Mouse (Mus musculus) MEL (cell line): ENCODE results near the gene Trim2. TPM values are rescaled to one million over a fixed set of nuclear protein-coding genes. Genes with fewer than 3 reads are reported as not detected.

ENCODE experiments used
- DNase-seq: peaks from one replicate; pipeline ENCODE4 v3.0.0; 2011; ENCODE audit warnings: low read depth, low spot score
- H3K27ac ChIP-seq: 2 replicates; pipeline ENCODE4 v1.5.1; 2012; ENCODE audit warnings: low read depth, mild to moderate bottlenecking, control low read depth, low read length, moderate library complexity; ENCODE audit not compliant: control insufficient read depth
- H3K27me3 ChIP-seq, 2 experiments: fragments of 150-350 bp in 1 of 2; sonication (generic) in 1 of 2; 2 replicates each; pipeline ENCODE4 v1.6.1; 2012; ENCODE audit warnings: low read length in 2 of 2, mild to moderate bottlenecking in 2 of 2, improper control_type of control experiment in 1 of 2, moderate library complexity in 1 of 2; ENCODE audit not compliant: insufficient read depth in 2 of 2, control insufficient read depth in 1 of 2
- H3K36me3 ChIP-seq, 2 experiments: 2 replicates each; pipeline ENCODE4 v1.6.1; 2012 to 2014; ENCODE audit warnings: low read length in 2 of 2, improper control_type of control experiment in 1 of 2, inconsistent platforms in 1 of 2, mild to moderate bottlenecking in 1 of 2; ENCODE audit not compliant: insufficient read depth in 2 of 2, control insufficient read depth in 1 of 2
- H3K4me1 ChIP-seq, 2 experiments: fragments of 150-350 bp in 1 of 2; sonication (generic) in 1 of 2; 2 replicates each; pipeline ENCODE4 v1.6.1; 2012; ENCODE audit warnings: low read length in 2 of 2, improper control_type of control experiment in 1 of 2, mild to moderate bottlenecking in 1 of 2; ENCODE audit not compliant: insufficient read depth in 2 of 2, control insufficient read depth in 1 of 2
- H3K4me3 ChIP-seq, 2 experiments: fragments of 150-350 bp in 1 of 2; sonication (generic) in 1 of 2; 2 replicates each; pipeline ENCODE4 v1.5.1; 2012; ENCODE audit warnings: low read depth in 2 of 2, low read length in 2 of 2, mild to moderate bottlenecking in 2 of 2, moderate library complexity in 2 of 2, control low read depth in 1 of 2, improper control_type of control experiment in 1 of 2; ENCODE audit not compliant: control insufficient read depth in 1 of 2, insufficient read depth in 1 of 2
- H3K79me2 ChIP-seq: 2 replicates; pipeline ENCODE4 v1.6.1; 2012; ENCODE audit warnings: mild to moderate bottlenecking, low read length, moderate library complexity; ENCODE audit not compliant: control insufficient read depth, poor library complexity, insufficient read depth
- H3K9ac ChIP-seq: 2 replicates; pipeline ENCODE4 v1.6.1; 2012; ENCODE audit warnings: low read depth, mild to moderate bottlenecking, control low read depth, low read length, moderate library complexity; ENCODE audit not compliant: control insufficient read depth, poor library complexity, severe bottlenecking
- H3K9me3 ChIP-seq: fragments of 150-350 bp; sonication (generic); replicated peaks from 2 replicates; pipeline ENCODE4 v1.6.1; 2012; ENCODE audit warnings: mild to moderate bottlenecking, low read length, improper control_type of control experiment, moderate library complexity; ENCODE audit not compliant: insufficient read depth
- BHLHE40 ChIP-seq: IDR thresholded peaks from 2 replicates; pipeline ENCODE4 v1.6.1; 2012; ENCODE audit warnings: low read depth, mild to moderate bottlenecking, inconsistent platforms, low read length, improper control_type of control experiment, borderline replicate concordance
- CHD1 ChIP-seq: IDR thresholded peaks from 2 replicates; pipeline ENCODE4 v1.6.1; 2012; ENCODE audit warnings: low read depth, mild to moderate bottlenecking, inconsistent platforms, low read length, improper control_type of control experiment
- ELF1 ChIP-seq: IDR thresholded peaks from 2 replicates; pipeline ENCODE4 v1.6.1; 2014; ENCODE audit warnings: low read depth, mild to moderate bottlenecking, inconsistent platforms, low read length, improper control_type of control experiment, moderate library complexity
- EP300 ChIP-seq, 2 experiments: IDR thresholded peaks; 2 replicates each; pipeline ENCODE4 v1.6.1; 2011; ENCODE audit warnings: improper control_type of control experiment in 2 of 2, low read length in 2 of 2, low read depth in 1 of 2, mild to moderate bottlenecking in 1 of 2
- ETS1 ChIP-seq: IDR thresholded peaks from 2 replicates; pipeline ENCODE4 v1.6.1; 2012; ENCODE audit warnings: low read depth, mild to moderate bottlenecking, inconsistent platforms, low read length, improper control_type of control experiment, moderate library complexity
- GABPA ChIP-seq: IDR thresholded peaks from 2 replicates; pipeline ENCODE4 v1.6.1; 2012; ENCODE audit warnings: low read depth, mild to moderate bottlenecking, inconsistent platforms, low read length, improper control_type of control experiment, moderate library complexity
- GATA1 ChIP-seq: IDR thresholded peaks from 2 replicates; pipeline ENCODE4 v1.6.1; 2011; ENCODE audit warnings: low read depth, low read length, improper control_type of control experiment
- KAT2A ChIP-seq: conservative IDR thresholded peaks from 2 replicates; pipeline ENCODE4 v1.6.1; 2012; ENCODE audit warnings: low read depth, low read length, improper control_type of control experiment, inconsistent platforms
- MAFK ChIP-seq: IDR thresholded peaks from 2 replicates; pipeline ENCODE4 v1.6.1; 2011; ENCODE audit warnings: low read depth, mild to moderate bottlenecking, low read length, improper control_type of control experiment, borderline replicate concordance
- MXI1 ChIP-seq: IDR thresholded peaks from 2 replicates; pipeline ENCODE4 v1.6.1; 2011; ENCODE audit warnings: mild to moderate bottlenecking, low read depth, low read length, improper control_type of control experiment
- MYB ChIP-seq: IDR thresholded peaks from 2 replicates; pipeline ENCODE4 v1.6.1; 2011; ENCODE audit warnings: mild to moderate bottlenecking, low read depth, low read length, improper control_type of control experiment
- MYC ChIP-seq: IDR thresholded peaks from 2 replicates; pipeline ENCODE4 v1.6.1; 2011; ENCODE audit warnings: low read depth, mild to moderate bottlenecking, low read length, improper control_type of control experiment, moderate library complexity
- NRF1 ChIP-seq: IDR thresholded peaks from 2 replicates; pipeline ENCODE4 v1.6.1; 2014; ENCODE audit warnings: low read depth, mild to moderate bottlenecking, inconsistent platforms, low read length, improper control_type of control experiment, moderate library complexity; ENCODE audit not compliant: poor library complexity, insufficient read depth, severe bottlenecking
- POLR2A ChIP-seq, 2 experiments: IDR thresholded peaks; 2 replicates each; pipeline ENCODE4 v1.6.1; 2011 to 2012; ENCODE audit warnings: low read length in 2 of 2, mild to moderate bottlenecking in 2 of 2, control low read depth in 1 of 2, improper control_type of control experiment in 1 of 2, low read depth in 1 of 2, moderate library complexity in 1 of 2; ENCODE audit not compliant: control insufficient read depth in 1 of 2, insufficient read depth in 1 of 2, poor library complexity in 1 of 2
- POLR2AphosphoS2 ChIP-seq: IDR thresholded peaks from 2 replicates; pipeline ENCODE4 v1.6.1; 2011; ENCODE audit warnings: low read length, improper control_type of control experiment
- POLR2AphosphoS5 ChIP-seq: IDR thresholded peaks from 2 replicates; pipeline ENCODE4 v1.6.1; 2012; ENCODE audit warnings: low read depth, borderline replicate concordance, mild to moderate bottlenecking, inconsistent platforms, low read length, moderate library complexity, mixed read lengths
- RAD21 ChIP-seq: IDR thresholded peaks from 2 replicates; pipeline ENCODE4 v1.6.1; 2011; ENCODE audit warnings: mild to moderate bottlenecking, low read depth, low read length, improper control_type of control experiment
- SIN3A ChIP-seq: IDR thresholded peaks from 2 replicates; pipeline ENCODE4 v1.6.1; 2012; ENCODE audit warnings: low read length, improper control_type of control experiment, inconsistent platforms
- TBP ChIP-seq: IDR thresholded peaks from 2 replicates; pipeline ENCODE4 v1.8.0; 2011; ENCODE audit warnings: low read depth, low read length, improper control_type of control experiment
- TCF12 ChIP-seq: IDR thresholded peaks from 2 replicates; pipeline ENCODE4 v1.6.1; 2014; ENCODE audit warnings: low read depth, mild to moderate bottlenecking, inconsistent platforms, low read length, improper control_type of control experiment, moderate library complexity
- USF1 ChIP-seq: IDR thresholded peaks from 2 replicates; pipeline ENCODE4 v1.6.1; 2014; ENCODE audit warnings: low read depth, mild to moderate bottlenecking, inconsistent platforms, low read length, improper control_type of control experiment, moderate library complexity
- USF2 ChIP-seq, 2 experiments: IDR thresholded peaks; 2 replicates each; pipeline ENCODE4 v1.6.1; 2011 to 2012; ENCODE audit warnings: improper control_type of control experiment in 2 of 2, low read length in 2 of 2, borderline replicate concordance in 1 of 2, inconsistent platforms in 1 of 2, low read depth in 1 of 2, mild to moderate bottlenecking in 1 of 2; ENCODE audit not compliant: insufficient read depth in 1 of 2
- ZC3H11A ChIP-seq: IDR thresholded peaks from 2 replicates; pipeline ENCODE4 v1.6.1; 2012; ENCODE audit warnings: low read depth, mild to moderate bottlenecking, inconsistent platforms, low read length, improper control_type of control experiment
- polyA plus RNA-seq, 2 experiments: library from polyadenylated mRNA; stranded (reverse) in 1 of 2; unstranded in 1 of 2; fragments of >175 nt in 1 of 2; fragments of >200 nt in 1 of 2; gene quantifications; 2 replicates each; pipeline versions ENCODE4 v1.2.1 to v1.2.4; 2012; ENCODE audit warnings: low replicate concordance in 2 of 2, low read depth in 1 of 2; ENCODE audit not compliant: insufficient read length in 2 of 2, insufficient read depth in 1 of 2, missing spikeins in 1 of 2
- total RNA-seq: library from RNA; depleted of rRNA; stranded (reverse); fragments of 300-350 nt; gene quantifications from 2 replicates; pipeline ENCODE4 v1.2.3, GENCODE M21; 2012

Gene Trim2
- total and polyA plus RNA-seq, 3 experiments, result 1.7 to 4.4 TPM; not detected in 1

DNA sequence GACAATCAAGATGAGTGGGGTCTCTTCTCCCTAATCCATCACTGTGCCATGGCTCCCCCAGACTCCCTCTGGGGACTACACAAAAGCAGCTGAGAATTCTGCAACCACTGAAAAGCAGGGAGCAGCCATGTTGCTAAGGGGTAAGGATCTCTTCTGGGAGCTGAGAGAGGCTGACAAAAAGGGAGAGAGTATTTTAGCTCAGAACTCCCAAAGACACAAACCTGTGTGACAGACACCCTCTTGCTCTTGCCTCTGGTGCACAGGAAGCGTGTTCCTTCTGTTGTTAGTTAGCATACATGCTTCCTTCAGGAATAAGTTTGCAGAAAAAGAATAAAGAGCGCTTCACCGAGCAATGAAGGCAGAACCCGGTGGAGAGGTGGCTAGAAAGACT, 88.7 kb downstream of the Trim2 start:
- Histone ChIP-seq H3K4me3 (no peak overlapping the region), H3K27me3 (no peaks in the 10 kb centered on the region), H3K36me3 (no peaks in the 10 kb centered on the region), H3K79me2 (no peaks in the 10 kb centered on the region), H3K27ac (no peak overlapping the region), H3K9me3 (no peaks in the 10 kb centered on the region), H3K4me1 (no peaks in the 10 kb centered on the region), H3K9ac (no peak overlapping the region)
- TF ChIP-seq MYC, result no peak
- TF ChIP-seq MYB, result no peak
- TF ChIP-seq POLR2A (IDR thresholded peaks at IDR 0.05; ENCODE audit: control insufficient read depth in 1 of 2, insufficient read depth in 1 of 2, low read depth in 1 of 2, low read length in 2 of 2, poor library complexity in 1 of 2), result no peak
- no peak for TF ChIP-seq ZC3H11A
- TF ChIP-seq CHD1, result no peak
- TF ChIP-seq USF1, result no peak
- no peak for TF ChIP-seq MAFK
- TF ChIP-seq RAD21, result no peak
- TF ChIP-seq TBP, result no peak
- TF ChIP-seq EP300 (IDR thresholded peaks at IDR 0.05; ENCODE audit: low read depth in 1 of 2, low read length in 2 of 2), result no peak
- TF ChIP-seq NRF1, result no peak
- TF ChIP-seq ETS1, result no peak
- TF ChIP-seq KAT2A, result no peak
- no peak for DNase-seq

DNA sequence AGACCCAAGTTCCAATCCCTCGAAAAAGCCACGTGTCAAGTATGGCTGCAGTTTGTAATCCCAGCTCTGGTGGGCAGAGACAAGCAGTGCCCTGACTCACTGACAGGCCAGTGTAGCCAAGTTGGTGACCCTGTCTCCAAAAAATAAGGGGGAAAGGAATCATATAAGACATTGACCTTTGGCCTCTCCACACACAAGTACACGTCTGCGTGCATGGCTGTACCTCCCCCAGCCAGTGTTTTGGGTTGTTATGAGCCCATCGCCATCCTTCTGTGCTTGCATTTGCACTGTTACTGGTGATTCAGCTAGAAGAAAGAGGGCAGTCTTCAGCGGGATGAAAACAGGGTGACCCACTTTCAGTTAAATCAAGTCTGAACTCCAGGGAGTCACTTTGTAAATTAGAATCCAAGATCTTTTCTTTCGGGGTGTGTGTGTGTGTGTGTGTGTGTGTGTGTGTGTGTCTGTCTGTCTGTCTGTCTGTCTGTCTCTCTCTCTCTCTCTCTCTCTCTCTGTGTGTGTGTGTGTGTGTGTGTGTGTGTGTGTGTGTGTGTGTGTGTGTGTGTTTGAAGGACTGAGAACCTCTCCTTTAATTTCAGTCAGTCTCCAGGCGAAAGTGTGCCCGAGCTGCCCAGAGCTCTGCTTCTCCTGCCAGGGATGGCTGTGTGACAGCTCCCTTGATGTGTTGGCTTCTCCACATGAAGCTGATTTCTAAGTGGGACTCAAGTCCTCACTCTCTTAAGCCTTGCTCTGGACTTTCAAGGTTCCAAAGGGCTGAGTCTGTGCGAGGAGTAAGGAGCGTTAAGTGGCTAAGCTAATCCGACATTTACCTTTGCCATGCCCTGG, 89.3 kb downstream of the Trim2 start:
- DNase-seq, result no peak
- Histone ChIP-seq H3K27ac (no peak overlapping the region), H3K4me1 (no peaks in the 10 kb centered on the region), H3K9ac (no peak overlapping the region), H3K4me3 (no peak overlapping the region), H3K27me3 (no peaks in the 10 kb centered on the region), H3K9me3 (no peaks in the 10 kb centered on the region), H3K36me3 (no peaks in the 10 kb centered on the region), H3K79me2 (no peaks in the 10 kb centered on the region)
- TF ChIP-seq MYB, result no peak

DNA sequence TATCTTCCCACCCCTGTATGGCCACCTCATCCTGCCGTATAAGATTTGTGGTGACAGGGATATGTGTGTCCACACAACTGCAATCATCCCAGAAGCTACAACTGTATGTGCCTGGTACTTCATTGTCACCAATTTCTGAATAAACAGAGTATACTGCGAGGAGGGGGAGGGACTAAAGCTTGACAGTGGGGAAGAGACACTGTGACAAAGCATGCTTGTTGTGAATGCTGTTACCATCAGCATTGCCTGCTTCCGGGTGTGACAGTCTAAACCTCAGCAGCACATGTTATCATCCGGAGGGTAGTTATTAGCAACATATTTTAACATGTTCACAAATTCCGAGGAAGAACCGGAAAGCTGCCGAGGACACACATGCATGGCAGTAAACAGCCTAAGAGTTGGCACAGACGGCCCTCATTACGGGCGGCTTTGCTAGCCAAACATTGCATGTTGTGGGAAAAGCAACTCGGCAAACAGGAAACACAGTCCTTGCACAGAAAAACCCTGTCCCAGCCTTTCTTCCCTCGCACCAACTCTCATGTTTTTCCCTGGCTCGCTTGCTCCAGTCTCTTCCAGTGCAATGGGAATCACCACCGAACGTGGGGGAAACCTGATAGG, 90.8 kb downstream of the Trim2 start:
- Histone ChIP-seq H3K27me3 (no peaks in the 10 kb centered on the region), H3K27ac (no peak overlapping the region), H3K9me3 (no peaks in the 10 kb centered on the region), H3K79me2 (no peaks in the 10 kb centered on the region), H3K4me1 (no peaks in the 10 kb centered on the region), H3K4me3 (no peak overlapping the region), H3K9ac (no peak overlapping the region), H3K36me3 (no peaks in the 10 kb centered on the region)
- DNase-seq, result no peak
- no peak for TF ChIP-seq POLR2AphosphoS5
- no peak for TF ChIP-seq BHLHE40
- TF ChIP-seq GABPA, result no peak
- no peak for TF ChIP-seq GATA1
- TF ChIP-seq RAD21, result no peak
- TF ChIP-seq SIN3A, result no peak
- no peak for TF ChIP-seq USF2 (IDR thresholded peaks at IDR 0.05; ENCODE audit: borderline replicate concordance in 1 of 2, insufficient read depth in 1 of 2, low read depth in 1 of 2, low read length in 2 of 2)
- TF ChIP-seq MXI1, result no peak
- TF ChIP-seq TCF12, result no peak
- no peak for TF ChIP-seq ELF1
- no peak for TF ChIP-seq POLR2AphosphoS2
- no peak for TF ChIP-seq NRF1
- no peak for TF ChIP-seq KAT2A
- no peak for TF ChIP-seq ZC3H11A
